Mouse (Mus musculus) heart, embryonic 15.5 days (tissue): Measurements from ENCODE around the gene Elavl1. TPM values are rescaled to one million over a fixed set of nuclear protein-coding genes. Genes with fewer than 3 reads are reported as not detected.
A peak's percentile ranks its signal among the peaks of the same experiment; 100 is the strongest.

Experiments used
- ATAC-seq: fragments of 200-750 bp; cut with Nextera tagmentation; replicated peaks from 2 replicates; pipeline ENCODE4 v1.8.0; 2017; ENCODE audit warnings: low read depth, moderate TSS enrichment; ENCODE audit not compliant: insufficient number of reproducible peaks, insufficient read depth, low FRiP score
- H3K27ac ChIP-seq: fragments of 300-500 bp; sonication (generic); 2 replicates; pipeline ENCODE4 v1.5.1; 2015; ENCODE audit warnings: mild to moderate bottlenecking, inconsistent platforms
- H3K27me3 ChIP-seq: fragments of 300-500 bp; sonication (generic); 2 replicates; pipeline ENCODE4 v1.6.1; 2015; ENCODE audit warnings: inconsistent platforms
- H3K36me3 ChIP-seq: fragments of 300-500 bp; sonication (generic); 2 replicates; pipeline ENCODE4 v1.6.1; 2015; ENCODE audit warnings: mild to moderate bottlenecking, inconsistent platforms
- H3K4me1 ChIP-seq: fragments of 300-500 bp; sonication (generic); replicated peaks from 2 replicates; pipeline ENCODE4 v1.6.1; 2015; ENCODE audit warnings: inconsistent platforms
- H3K4me2 ChIP-seq: fragments of 300-500 bp; sonication (generic); 2 replicates; pipeline ENCODE4 v1.6.1; 2015; ENCODE audit warnings: inconsistent platforms, mild to moderate bottlenecking, moderate library complexity
- H3K4me3 ChIP-seq: fragments of 300-500 bp; sonication (generic); 2 replicates; pipeline ENCODE4 v1.5.1; 2015; ENCODE audit warnings: mild to moderate bottlenecking, inconsistent platforms
- H3K9ac ChIP-seq: fragments of 300-500 bp; sonication (generic); 2 replicates; pipeline ENCODE4 v1.6.1; 2015; ENCODE audit warnings: mild to moderate bottlenecking, inconsistent platforms
- H3K9me3 ChIP-seq: fragments of 300-500 bp; sonication (generic); replicated peaks from 2 replicates; pipeline ENCODE4 v1.6.1; 2016; ENCODE audit warnings: inconsistent platforms
- WGBS: fragments of 180-500 bp; shearing (Covaris S2); methylation state at CpG from one replicate; pipeline ENCODE4 v1.1.7; 2015; ENCODE audit warnings: mixed read lengths; 5-methylcytosine and 5-hydroxymethylcytosine counted together
- polyA plus RNA-seq: library from polyadenylated mRNA; unstranded; fragments of >200 nt; fragmentation: Nextera tagmentation; extraction: Ambion mirVana; gene quantifications from 2 replicates; pipeline ENCODE4 v1.2.1, GENCODE M21; 2015

Elavl1 gene
- polyA plus RNA-seq, 1 experiment from 2014 or later = 160 TPM

DNA sequence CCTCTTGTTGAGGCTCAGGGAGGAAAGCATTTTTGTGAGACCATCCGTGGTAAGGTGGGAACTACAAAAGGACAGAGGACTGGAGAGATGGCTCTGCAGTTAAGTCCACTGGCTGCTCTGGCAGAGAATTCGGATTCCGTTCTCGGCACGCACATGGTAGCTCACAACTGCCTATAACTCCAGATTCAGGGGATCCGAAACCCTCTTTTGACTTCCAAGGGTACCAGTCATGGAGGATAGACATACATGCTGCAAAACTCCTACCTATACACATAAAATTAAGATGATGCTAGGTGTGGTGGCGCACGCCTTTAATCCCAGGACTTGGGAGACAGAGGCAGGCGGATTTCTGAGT is 49.1 kb downstream of the Elavl1 start:
- no peaks in the 10 kb centered on the region for H3K9me3 ChIP-seq
- peak overlapping the region; percentile 82 for H3K4me2 ChIP-seq
- peak overlapping the region; percentile 79 for H3K27ac ChIP-seq
- peaks cover 26% of the 10 kb centered on the region for H3K36me3 ChIP-seq
- ATAC-seq = no peak; the same call in 1 of the 2 replicates
- 25% methylated on average over 9 of the region's 9 CpGs for WGBS
- peak overlapping the region; percentile 79 for H3K4me3 ChIP-seq
- H3K27me3 ChIP-seq = no peaks in the 10 kb centered on the region
- peak overlapping the region; percentile 80 for H3K9ac ChIP-seq
- H3K4me1 ChIP-seq = peaks cover 13% of the 10 kb centered on the region

DNA sequence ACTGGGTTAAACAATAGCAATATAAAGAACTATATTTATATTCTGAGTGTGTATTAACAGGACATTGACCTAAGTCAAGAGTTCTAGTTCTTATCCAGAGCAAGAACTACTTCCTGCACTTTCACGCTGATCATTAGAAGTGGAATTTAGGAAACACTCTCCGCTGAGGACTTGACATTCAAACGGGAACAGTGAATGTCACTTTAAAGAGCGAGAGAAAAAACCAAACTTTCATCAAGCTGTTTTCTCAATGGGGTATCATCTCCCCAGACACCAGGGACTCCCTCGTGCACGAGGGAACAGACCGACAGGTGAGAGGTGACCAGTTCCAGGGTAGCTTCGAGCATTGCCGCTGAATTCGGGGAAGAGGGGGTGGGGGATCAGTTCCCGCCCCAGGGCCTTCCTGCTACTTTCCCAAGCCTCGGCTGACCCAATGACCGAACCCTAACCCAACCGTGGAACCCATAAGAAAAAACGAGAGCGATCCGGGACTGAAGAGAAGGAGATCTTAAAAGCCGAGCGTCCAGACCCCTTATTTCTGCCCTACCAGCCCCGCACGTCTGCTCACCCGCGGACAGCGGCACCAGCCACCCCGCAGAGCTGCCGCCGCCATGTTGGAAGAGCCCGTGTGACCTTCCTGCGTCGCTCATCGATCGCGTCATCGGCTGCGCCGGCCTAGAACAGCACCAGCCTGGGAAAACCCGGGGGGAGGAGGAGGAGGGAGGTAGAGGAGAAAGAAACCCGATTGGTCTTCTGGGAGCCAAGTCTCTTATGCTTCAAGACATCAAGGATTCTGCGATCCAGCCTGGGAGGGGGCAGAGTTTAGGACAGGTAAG is 49.7 kb downstream of the Elavl1 start, which contains the start of gene Timm44:
Gene Timm44, minus strand, starts transcription at position 639 of the 836 bp plus-strand sequence.
- peak within 1 kb of the TSS; percentile 80 for H3K9ac ChIP-seq
- H3K36me3 ChIP-seq = peaks cover 32% of the 10 kb centered on the region
- no peaks in the 10 kb centered on the region for H3K27me3 ChIP-seq
- no peaks in the 10 kb centered on the region for H3K9me3 ChIP-seq
- peak; percentile 93 for ATAC-seq
- peaks cover 13% of the 10 kb centered on the region for H3K4me1 ChIP-seq
- H3K27ac ChIP-seq = peak within 1 kb of the TSS; percentile 79
- H3K4me3 ChIP-seq = peak within 1 kb of the TSS; percentile 79
- H3K4me2 ChIP-seq = peak within 1 kb of the TSS; percentile 82
- WGBS = under 1% methylated on average over 39 of the region's 39 CpGs

DNA sequence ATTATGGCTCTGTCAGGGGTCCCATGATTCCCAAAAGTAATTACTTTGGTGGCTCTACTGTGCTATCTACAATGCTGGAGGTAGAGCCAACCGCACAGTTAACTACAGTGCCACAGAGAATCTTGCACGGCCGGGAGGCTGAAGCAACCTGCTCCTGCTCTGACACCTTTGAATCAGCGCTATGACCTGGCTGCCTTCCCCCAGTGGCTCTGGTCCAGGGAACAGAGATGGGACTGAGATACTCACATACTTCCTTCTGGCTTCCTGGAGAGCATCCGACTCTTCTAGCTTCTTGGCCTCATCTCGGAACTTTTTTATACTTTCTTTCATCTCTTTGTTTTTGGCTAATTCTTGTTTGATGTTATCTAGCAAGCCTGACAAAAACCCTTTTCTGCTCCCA is 55.6 kb downstream of the Elavl1 start:
- peaks cover 91% of the 10 kb centered on the region for H3K36me3 ChIP-seq

DNA sequence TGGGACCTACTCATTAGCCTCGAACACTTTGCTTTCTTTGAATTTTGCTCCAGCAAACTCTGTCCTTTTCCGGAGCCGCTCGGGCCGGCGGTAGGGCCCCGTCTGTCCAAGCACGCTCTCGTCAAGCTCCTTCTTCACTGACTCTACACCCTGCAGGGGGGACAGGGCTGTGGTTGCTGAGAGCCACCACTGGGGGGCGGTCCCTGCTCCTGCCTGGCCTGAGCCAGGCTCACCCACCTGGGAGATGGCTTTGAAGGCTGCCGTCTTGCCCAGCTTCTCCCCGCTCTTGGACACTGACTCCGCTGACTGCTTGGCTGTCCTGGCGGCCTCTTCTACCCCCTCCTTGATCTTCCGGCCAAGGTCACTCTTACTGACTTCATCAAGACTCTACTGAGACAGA is 57.6 kb downstream of the Elavl1 start:
- H3K36me3 ChIP-seq = peaks cover 91% of the 10 kb centered on the region
- no peak overlapping the region for H3K27ac ChIP-seq
- H3K27me3 ChIP-seq = no peaks in the 10 kb centered on the region
- no peak; the same call in 1 of the 2 replicates for ATAC-seq
- H3K4me3 ChIP-seq = no peak overlapping the region
- H3K4me2 ChIP-seq = no peak overlapping the region
- WGBS = 79% methylated on average over 15 of the region's 15 CpGs
- H3K9ac ChIP-seq = no peak overlapping the region
- no peaks in the 10 kb centered on the region for H3K9me3 ChIP-seq
- H3K4me1 ChIP-seq = no peaks in the 10 kb centered on the region

More for the DNA sequence above, 55.6 kb downstream of the Elavl1 start:
- H3K9me3 ChIP-seq = no peaks in the 10 kb centered on the region
- H3K4me3 ChIP-seq = no peak overlapping the region
- H3K27me3 ChIP-seq = no peaks in the 10 kb centered on the region
- 88% methylated on average over 6 of the region's 6 CpGs for WGBS
- peaks cover 3% of the 10 kb centered on the region for H3K4me1 ChIP-seq
- no peak for ATAC-seq
- no peak overlapping the region for H3K9ac ChIP-seq
- no peak overlapping the region for H3K4me2 ChIP-seq
- no peak overlapping the region for H3K27ac ChIP-seq

DNA sequence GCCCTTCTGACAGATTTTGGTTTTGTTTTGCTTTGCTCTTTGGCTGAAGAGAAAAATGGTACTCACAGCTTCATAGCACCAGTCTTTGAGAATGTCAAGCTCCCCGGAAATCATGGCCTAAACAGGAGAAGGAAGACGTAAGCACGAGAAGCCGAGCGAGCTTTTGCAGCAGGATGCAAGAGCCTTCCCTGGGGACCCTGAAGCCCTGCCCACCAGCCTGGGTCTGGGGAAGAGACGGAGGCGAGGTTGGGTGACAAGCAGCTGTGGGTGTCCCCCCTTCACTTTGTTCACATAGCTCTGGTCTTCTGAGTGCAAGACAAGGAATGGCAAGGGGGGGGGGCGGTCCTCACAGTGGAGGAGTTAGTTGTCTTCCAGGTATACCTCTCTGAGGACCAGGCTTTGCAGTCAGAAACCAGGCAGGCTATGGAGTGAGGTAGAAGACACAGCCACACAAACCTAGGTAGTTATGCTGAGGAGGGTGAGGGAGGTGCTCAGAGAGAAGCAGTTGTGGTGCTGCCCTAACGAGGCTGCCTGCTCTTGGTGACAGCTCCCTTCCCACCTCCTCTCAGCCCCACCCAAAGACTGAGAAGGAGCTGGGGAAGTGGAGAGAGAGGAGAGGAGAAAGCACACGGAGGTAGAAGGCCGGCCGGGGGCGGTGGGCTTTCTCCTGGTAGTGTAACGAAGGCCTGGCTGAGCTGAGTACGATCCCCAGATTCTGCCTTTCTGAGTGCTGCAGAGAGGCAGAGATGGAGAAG is 59.9 kb downstream of the Elavl1 start:
- Histone ChIP-seq H3K4me2 (no peak overlapping the region), H3K4me1 (no peaks in the 10 kb centered on the region), H3K27me3 (no peaks in the 10 kb centered on the region), H3K9me3 (no peaks in the 10 kb centered on the region), H3K36me3 (peaks cover 92% of the 10 kb centered on the region), H3K4me3 (no peak overlapping the region), H3K9ac (no peak overlapping the region), H3K27ac (no peak overlapping the region)
- WGBS = 90% methylated on average over 15 of the region's 15 CpGs
- no peak for ATAC-seq

DNA sequence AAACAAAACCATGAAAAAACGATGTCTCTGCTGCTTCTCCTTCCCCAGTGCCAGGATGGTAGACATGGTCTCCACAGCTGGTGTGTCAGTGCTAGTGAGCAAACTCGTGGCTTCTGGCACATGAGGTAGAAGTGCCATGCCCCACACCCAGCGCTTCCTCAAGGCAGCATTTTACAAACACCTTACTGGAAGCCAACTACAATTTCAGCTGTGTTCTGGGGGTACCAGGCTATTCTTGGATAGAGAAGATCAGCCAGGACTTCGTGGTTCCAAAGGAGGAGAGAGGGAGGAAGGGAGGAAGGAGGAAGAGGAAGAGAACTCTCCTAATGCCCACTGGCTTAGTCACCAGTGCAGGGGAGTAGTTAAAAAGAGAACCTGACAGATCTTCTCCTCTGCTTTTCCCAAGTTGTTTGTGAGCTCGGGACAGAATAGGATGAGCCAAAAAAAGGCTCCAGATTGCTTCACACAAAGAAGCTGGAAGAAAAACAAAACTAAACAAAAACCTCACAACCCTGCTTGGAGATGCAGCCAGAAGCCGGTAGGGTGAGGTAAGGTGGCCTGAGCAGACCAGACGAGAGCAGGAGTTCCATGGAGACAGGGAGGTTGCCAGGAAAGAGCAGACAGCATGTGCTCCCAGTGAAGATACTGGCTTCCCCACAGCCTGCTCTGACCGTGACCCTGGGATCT is 62.0 kb downstream of the Elavl1 start:
- peaks cover 81% of the 10 kb centered on the region for H3K36me3 ChIP-seq
- H3K27me3 ChIP-seq = no peaks in the 10 kb centered on the region
- peaks cover 13% of the 10 kb centered on the region for H3K4me1 ChIP-seq
- no peaks in the 10 kb centered on the region for H3K9me3 ChIP-seq
- no peak overlapping the region for H3K4me3 ChIP-seq
- 80% methylated on average over 8 of the region's 8 CpGs for WGBS
- no peak overlapping the region for H3K9ac ChIP-seq
- no peak overlapping the region for H3K4me2 ChIP-seq
- no peak overlapping the region for H3K27ac ChIP-seq
- ATAC-seq = no peak

DNA sequence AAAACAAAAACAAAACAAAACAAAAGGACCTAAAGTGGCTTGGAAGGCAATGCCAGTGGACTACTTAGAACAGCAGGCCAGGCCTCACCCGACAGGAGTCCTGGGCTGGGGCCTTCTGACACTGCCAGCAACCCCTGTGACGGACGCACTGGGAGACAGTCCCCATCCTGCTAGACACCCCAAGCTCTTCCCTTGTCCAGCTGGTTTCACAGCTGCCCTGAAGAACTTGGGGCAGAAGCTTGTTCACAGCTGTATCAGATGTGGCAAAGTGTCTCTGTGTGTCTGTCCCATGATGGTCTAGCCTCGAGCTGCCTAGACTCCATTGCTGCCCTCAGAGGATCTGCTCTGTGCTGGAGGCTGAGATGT is 65.4 kb downstream of the Elavl1 start:
- Histone ChIP-seq H3K36me3 (peaks cover 62% of the 10 kb centered on the region), H3K9ac (no peak overlapping the region), H3K4me2 (no peak overlapping the region), H3K4me1 (peaks cover 27% of the 10 kb centered on the region), H3K27me3 (no peaks in the 10 kb centered on the region), H3K9me3 (no peaks in the 10 kb centered on the region), H3K4me3 (no peak overlapping the region), H3K27ac (peak overlapping the region; percentile 59)
- 85% methylated on average over 4 of the region's 4 CpGs for WGBS
- ATAC-seq = no peak

DNA sequence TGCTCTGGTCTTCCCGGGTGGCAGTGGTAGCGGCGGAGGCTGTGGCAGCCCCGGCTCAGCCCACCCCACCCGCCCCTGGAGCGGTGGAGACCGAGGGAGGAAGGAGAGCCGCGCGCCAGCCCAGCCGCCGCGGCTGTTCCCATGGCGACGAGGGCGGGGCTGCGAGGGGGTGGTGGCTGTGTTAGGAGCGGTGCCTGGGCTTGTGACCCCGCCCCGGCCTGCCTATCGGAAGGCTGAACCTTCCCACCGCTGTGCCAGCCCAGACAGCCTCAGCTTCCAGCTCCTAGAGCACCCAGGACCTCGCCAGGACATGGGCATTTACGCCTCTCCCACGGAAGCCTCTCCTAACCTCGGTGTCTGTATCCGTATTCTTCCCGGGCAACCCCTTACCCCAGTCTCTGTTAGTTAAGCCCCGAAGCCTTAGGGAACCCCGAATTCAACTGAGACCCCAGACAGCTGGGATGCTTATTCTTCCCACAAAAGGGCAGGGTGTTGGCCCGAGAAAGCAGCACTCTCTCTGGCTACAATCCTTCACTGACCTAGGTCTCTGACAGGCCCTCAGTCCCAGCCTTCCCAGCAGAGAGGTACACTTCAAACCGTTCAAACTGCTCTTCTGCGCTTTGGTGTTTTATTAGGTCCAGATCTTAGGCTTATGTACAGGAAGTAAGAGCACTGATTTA is 65.9 kb downstream of the Elavl1 start, which contains the start of gene Ctxn1:
Gene Ctxn1, minus strand, starts transcription at position 150 of the 680 bp plus-strand sequence.
- peak; percentile 93 for ATAC-seq
- Histone ChIP-seq H3K4me3 (peak within 1 kb of the TSS; percentile 79), H3K9me3 (no peaks in the 10 kb centered on the region), H3K27ac (peak within 1 kb of the TSS; percentile 67), H3K36me3 (peaks cover 58% of the 10 kb centered on the region), H3K27me3 (no peaks in the 10 kb centered on the region), H3K9ac (peak within 1 kb of the TSS; percentile 71), H3K4me1 (peaks cover 27% of the 10 kb centered on the region), H3K4me2 (peak within 1 kb of the TSS; percentile 96)
- 8% methylated on average over 33 of the region's 33 CpGs for WGBS

DNA sequence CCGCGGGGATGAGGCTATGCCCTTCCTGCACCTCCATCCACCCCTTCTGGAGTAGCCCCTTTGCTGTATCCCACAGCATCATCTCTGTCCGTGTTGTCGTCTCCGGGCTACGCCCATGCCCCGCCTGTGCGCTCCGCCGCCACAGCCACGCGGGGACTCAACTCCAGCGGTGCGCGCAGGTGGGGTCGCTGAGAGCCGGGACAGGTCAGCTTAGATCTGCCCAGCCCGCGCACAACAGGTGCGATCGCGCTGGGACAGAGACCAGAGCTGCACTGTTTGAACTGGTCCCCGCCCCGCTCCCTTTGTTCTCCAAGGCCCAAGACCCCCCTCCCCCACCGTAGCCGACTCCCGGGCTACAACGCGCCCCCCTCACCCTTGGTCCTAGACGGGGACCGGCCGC is 66.5 kb downstream of the Elavl1 start:
- Histone ChIP-seq H3K27me3 (no peaks in the 10 kb centered on the region), H3K9me3 (no peaks in the 10 kb centered on the region), H3K4me3 (peak overlapping the region; percentile 79), H3K36me3 (peaks cover 52% of the 10 kb centered on the region), H3K4me2 (peak overlapping the region; percentile 96), H3K27ac (peak overlapping the region; percentile 67), H3K9ac (peak overlapping the region; percentile 71), H3K4me1 (peaks cover 33% of the 10 kb centered on the region)
- ATAC-seq = peak; percentile 58; the same call in 1 of the 2 replicates
- under 1% methylated on average over 32 of the region's 32 CpGs for WGBS

DNA sequence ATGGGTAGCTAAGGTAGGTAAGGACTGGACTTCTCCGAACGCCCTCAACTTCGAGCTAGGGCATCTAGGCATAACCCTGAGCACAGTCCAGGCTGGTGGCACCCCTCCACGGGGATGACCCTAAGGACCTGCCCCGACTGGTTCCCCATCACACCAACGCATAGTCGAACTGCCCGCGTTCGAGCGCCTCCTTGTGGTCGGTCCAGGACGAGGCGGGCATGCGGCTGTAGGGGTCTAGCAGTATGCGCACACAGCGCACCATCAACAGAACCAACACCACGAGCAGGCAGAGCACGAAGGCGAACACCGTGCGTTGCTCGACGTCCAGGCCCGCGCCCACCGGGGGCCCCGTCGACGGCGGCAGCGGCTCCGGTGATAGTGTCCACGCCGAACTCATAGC is 67.0 kb downstream of the Elavl1 start:
- no peaks in the 10 kb centered on the region for H3K9me3 ChIP-seq
- peak overlapping the region; percentile 67 for H3K27ac ChIP-seq
- peak overlapping the region; percentile 79 for H3K4me3 ChIP-seq
- 4% methylated on average over 35 of the region's 35 CpGs for WGBS
- ATAC-seq = peak; percentile 59
- peak overlapping the region; percentile 96 for H3K4me2 ChIP-seq
- H3K27me3 ChIP-seq = no peaks in the 10 kb centered on the region
- peaks cover 35% of the 10 kb centered on the region for H3K4me1 ChIP-seq
- H3K36me3 ChIP-seq = peaks cover 48% of the 10 kb centered on the region
- peak overlapping the region; percentile 71 for H3K9ac ChIP-seq
